Mouse (Mus musculus) stomach, embryonic 15.5 days (tissue): Measurements from ENCODE around the gene Trp53i11. TPM values are rescaled to one million over a fixed set of nuclear protein-coding genes. Genes with fewer than 3 reads are reported as not detected.

ENCODE experiments used
- ATAC-seq: fragments of 200-750 bp; cut with Nextera tagmentation; 2 replicates; pipeline ENCODE4 v1.8.0; 2017; ENCODE audit warnings: low read depth, moderate number of reproducible peaks, moderate TSS enrichment; ENCODE audit not compliant: insufficient read depth, low FRiP score
- H3K27ac ChIP-seq: fragments of 300-500 bp; sonication (generic); 2 replicates; pipeline ENCODE4 v1.5.1; 2015; ENCODE audit warnings: mild to moderate bottlenecking, inconsistent platforms
- H3K27me3 ChIP-seq: fragments of 300-500 bp; sonication (generic); replicated peaks from 2 replicates; pipeline ENCODE4 v1.6.1; 2015; ENCODE audit warnings: inconsistent platforms
- H3K36me3 ChIP-seq: fragments of 300-500 bp; sonication (generic); 2 replicates; pipeline ENCODE4 v1.6.1; 2015; ENCODE audit warnings: inconsistent platforms
- H3K4me1 ChIP-seq: fragments of 300-500 bp; sonication (generic); 2 replicates; pipeline ENCODE4 v1.6.1; 2015; ENCODE audit warnings: inconsistent platforms
- H3K4me2 ChIP-seq: fragments of 300-500 bp; sonication (generic); 2 replicates; pipeline ENCODE4 v1.6.1; 2015; ENCODE audit warnings: mild to moderate bottlenecking, inconsistent platforms
- H3K4me3 ChIP-seq: fragments of 300-500 bp; sonication (generic); replicated peaks from 2 replicates; pipeline ENCODE4 v1.5.1; 2015; ENCODE audit warnings: inconsistent platforms
- H3K9ac ChIP-seq: fragments of 300-500 bp; sonication (generic); 2 replicates; pipeline ENCODE4 v1.6.1; 2015; ENCODE audit warnings: inconsistent platforms
- H3K9me3 ChIP-seq: fragments of 300-500 bp; sonication (generic); 2 replicates; pipeline ENCODE4 v1.6.1; 2016; ENCODE audit warnings: inconsistent platforms
- WGBS: fragments of 180-500 bp; shearing (Covaris S2); methylation state at CpG from one replicate; pipeline ENCODE4 v1.1.7; 2015; 5-methylcytosine and 5-hydroxymethylcytosine counted together
- polyA plus RNA-seq: library from polyadenylated mRNA; unstranded; fragments of >200 nt; fragmentation: Nextera tagmentation; extraction: Ambion mirVana; gene quantifications from 2 replicates; pipeline ENCODE4 v1.2.1, GENCODE M21; 2015

Trp53i11 gene
- polyA plus RNA-seq, 1 experiment from 2014 or later, result 29.3 TPM

- H3K4me1 ChIP-seq, result peaks cover 52% of the 10 kb centered on the region
- WGBS, result 8% methylated on average over 19 of the region's 19 CpGs
- H3K4me2 ChIP-seq, result peak overlapping the region; percentile 97
- H3K36me3 ChIP-seq, result no peaks in the 10 kb centered on the region
- no peak for ATAC-seq
- H3K27ac ChIP-seq, result peak overlapping the region; percentile 81
- no peaks in the 10 kb centered on the region for H3K9me3 ChIP-seq
- H3K27me3 ChIP-seq, result no peaks in the 10 kb centered on the region
- peak overlapping the region; percentile 52; the same call in 1 of the 2 replicates for H3K9ac ChIP-seq
- peak overlapping the region; percentile 68 for H3K4me3 ChIP-seq
These were observed 1.6 kb downstream of the Trp53i11 start for GRCm38 (mm10) chr2:93188761-93189458.

GRCm38 (mm10) chr2:93190771-93191487 is 3.6 kb downstream of the Trp53i11 start:
- H3K36me3 ChIP-seq, result no peaks in the 10 kb centered on the region
- ATAC-seq, result no peak
- H3K27ac ChIP-seq, result peak overlapping the region; percentile 69
- H3K4me3 ChIP-seq, result no peak overlapping the region
- H3K4me1 ChIP-seq, result peaks cover 61% of the 10 kb centered on the region
- peak overlapping the region; percentile 21; the same call in 1 of the 2 replicates for H3K4me2 ChIP-seq
- H3K9ac ChIP-seq, result no peak overlapping the region
- H3K9me3 ChIP-seq, result no peaks in the 10 kb centered on the region
- WGBS, result 28% methylated on average over 9 of the region's 9 CpGs
- H3K27me3 ChIP-seq, result no peaks in the 10 kb centered on the region

GRCm38 (mm10) chr2:93191488-93192181 is 4.3 kb downstream of the Trp53i11 start:
- Histone ChIP-seq H3K9me3 (no peaks in the 10 kb centered on the region), H3K4me2 (0 out of 2 replicates have a peak overlapping the region, but pooled peaks have one; percentile 21), H3K9ac (no peak overlapping the region), H3K27me3 (no peaks in the 10 kb centered on the region), H3K36me3 (no peaks in the 10 kb centered on the region), H3K4me3 (no peak overlapping the region), H3K27ac (0 out of 2 replicates have a peak overlapping the region, but pooled peaks have one; percentile 31), H3K4me1 (peaks cover 61% of the 10 kb centered on the region)
- WGBS, result 62% methylated on average over 14 of the region's 14 CpGs
- no peak for ATAC-seq

- no peak overlapping the region for H3K9ac ChIP-seq
- peaks cover 58% of the 10 kb centered on the region for H3K4me1 ChIP-seq
- no peak for ATAC-seq
- no peaks in the 10 kb centered on the region for H3K36me3 ChIP-seq
- WGBS, result 39% methylated on average over 9 of the region's 9 CpGs
- H3K27me3 ChIP-seq, result no peaks in the 10 kb centered on the region
- H3K27ac ChIP-seq, result 0 out of 2 replicates have a peak overlapping the region, but pooled peaks have one; percentile 31
- H3K9me3 ChIP-seq, result no peaks in the 10 kb centered on the region
- no peak overlapping the region for H3K4me2 ChIP-seq
- no peak overlapping the region for H3K4me3 ChIP-seq
These were observed 4.8 kb downstream of the Trp53i11 start for GRCm38 (mm10) chr2:93192182-93192560.

- H3K27ac ChIP-seq, result no peak overlapping the region
- H3K36me3 ChIP-seq, result no peaks in the 10 kb centered on the region
- no peak overlapping the region for H3K4me2 ChIP-seq
- no peak for ATAC-seq
- H3K27me3 ChIP-seq, result no peaks in the 10 kb centered on the region
- H3K9ac ChIP-seq, result no peak overlapping the region
- WGBS, result 18% methylated on average over 6 of the region's 6 CpGs
- no peak overlapping the region for H3K4me3 ChIP-seq
- no peaks in the 10 kb centered on the region for H3K9me3 ChIP-seq
- H3K4me1 ChIP-seq, result peaks cover 53% of the 10 kb centered on the region
These were observed 5.3 kb downstream of the Trp53i11 start for GRCm38 (mm10) chr2:93192671-93193080.

- H3K27ac ChIP-seq, result no peak overlapping the region
- no peaks in the 10 kb centered on the region for H3K27me3 ChIP-seq
- no peak for ATAC-seq
- 63% methylated on average over 4 of the region's 4 CpGs for WGBS
- peaks cover 46% of the 10 kb centered on the region for H3K4me1 ChIP-seq
- no peaks in the 10 kb centered on the region for H3K36me3 ChIP-seq
- H3K4me2 ChIP-seq, result no peak overlapping the region
- no peak overlapping the region for H3K9ac ChIP-seq
- H3K4me3 ChIP-seq, result no peak overlapping the region
- no peaks in the 10 kb centered on the region for H3K9me3 ChIP-seq
These were observed 6.5 kb downstream of the Trp53i11 start for GRCm38 (mm10) chr2:93193806-93194205.

- H3K4me2 ChIP-seq, result no peak overlapping the region
- no peak overlapping the region for H3K9ac ChIP-seq
- H3K4me1 ChIP-seq, result peaks cover 17% of the 10 kb centered on the region
- H3K27me3 ChIP-seq, result no peaks in the 10 kb centered on the region
- no peaks in the 10 kb centered on the region for H3K36me3 ChIP-seq
- ATAC-seq, result no peak
- H3K4me3 ChIP-seq, result no peak overlapping the region
- no peak overlapping the region for H3K27ac ChIP-seq
- H3K9me3 ChIP-seq, result no peaks in the 10 kb centered on the region
- WGBS, result 15% methylated on average over 3 of the region's 3 CpGs
These were observed 11.5 kb downstream of the Trp53i11 start for GRCm38 (mm10) chr2:93198846-93199245.

GRCm38 (mm10) chr2:93199531-93199974 is 12.2 kb downstream of the Trp53i11 start:
- ATAC-seq, result 0 out of 2 replicates have a peak, but pooled peaks have one; percentile 7
- Histone ChIP-seq H3K9me3 (no peaks in the 10 kb centered on the region), H3K9ac (no peak overlapping the region), H3K27ac (no peak overlapping the region), H3K4me1 (peaks cover 14% of the 10 kb centered on the region), H3K36me3 (no peaks in the 10 kb centered on the region), H3K27me3 (no peaks in the 10 kb centered on the region), H3K4me3 (no peak overlapping the region), H3K4me2 (no peak overlapping the region)
- WGBS, result 46% methylated on average over 13 of the region's 13 CpGs

- 56% methylated on average over 10 of the region's 10 CpGs for WGBS
- Histone ChIP-seq H3K4me1 (peaks cover 11% of the 10 kb centered on the region), H3K9ac (no peak overlapping the region), H3K4me3 (no peak overlapping the region), H3K9me3 (no peaks in the 10 kb centered on the region), H3K4me2 (no peak overlapping the region), H3K27me3 (no peaks in the 10 kb centered on the region), H3K36me3 (no peaks in the 10 kb centered on the region), H3K27ac (no peak overlapping the region)
- ATAC-seq, result no peak
These were observed 13.5 kb downstream of the Trp53i11 start for GRCm38 (mm10) chr2:93200681-93201340.

- no peak for ATAC-seq
- whole genome bisulfite sequencing, result 83% methylated on average over 3 of the region's 3 CpGs
These were observed 14.6 kb downstream of the Trp53i11 start for GRCm38 (mm10) chr2:93201997-93202396.

GRCm38 (mm10) chr2:93202782-93203181 is 15.4 kb downstream of the Trp53i11 start:
- Histone ChIP-seq H3K4me3 (no peak overlapping the region), H3K9me3 (no peaks in the 10 kb centered on the region), H3K27ac (no peak overlapping the region), H3K27me3 (no peaks in the 10 kb centered on the region), H3K9ac (no peak overlapping the region), H3K36me3 (no peaks in the 10 kb centered on the region), H3K4me2 (no peak overlapping the region), H3K4me1 (peaks cover 11% of the 10 kb centered on the region)
- no peak for ATAC-seq
- WGBS, result 18% methylated on average over 1 of the region's 1 CpGs

More at GRCm38 (mm10) chr2:93201997-93202396, 14.6 kb downstream of the Trp53i11 start:
- Histone ChIP-seq H3K9ac (no peak overlapping the region), H3K4me1 (peaks cover 11% of the 10 kb centered on the region), H3K36me3 (no peaks in the 10 kb centered on the region), H3K4me2 (no peak overlapping the region), H3K9me3 (no peaks in the 10 kb centered on the region), H3K27ac (no peak overlapping the region), H3K27me3 (no peaks in the 10 kb centered on the region), H3K4me3 (no peak overlapping the region)
